Mouse (Mus musculus) thymus, postnatal 0 days (tissue): ENCODE measurements around the gene Ckb. TPM values are rescaled to one million over a fixed set of nuclear protein-coding genes. Genes with fewer than 3 reads are reported as not detected.

Source experiments
- DNase-seq: peaks from one replicate; pipeline ENCODE4 v3.0.0-alpha.2; 2015; ENCODE audit warnings: low spot score
- polyA plus RNA-seq: library from polyadenylated mRNA; unstranded; fragments of >200 nt; fragmentation: Nextera tagmentation; extraction: Ambion mirVana; gene quantifications from 2 replicates; pipeline ENCODE4 v1.2.1, GENCODE M21; 2015

Ckb gene
- polyA plus RNA-seq, 1 experiment from 2014 or later = 137 TPM

GRCm38 (mm10) chr12:111693341-111694270 lies 21.5 kb upstream of the Ckb start:
- peak; percentile 62 for DNase-seq

- peak; percentile 35 for DNase-seq
Observed at GRCm38 (mm10) chr12:111692899-111693298, 20.8 kb upstream of the Ckb start.

DNA sequence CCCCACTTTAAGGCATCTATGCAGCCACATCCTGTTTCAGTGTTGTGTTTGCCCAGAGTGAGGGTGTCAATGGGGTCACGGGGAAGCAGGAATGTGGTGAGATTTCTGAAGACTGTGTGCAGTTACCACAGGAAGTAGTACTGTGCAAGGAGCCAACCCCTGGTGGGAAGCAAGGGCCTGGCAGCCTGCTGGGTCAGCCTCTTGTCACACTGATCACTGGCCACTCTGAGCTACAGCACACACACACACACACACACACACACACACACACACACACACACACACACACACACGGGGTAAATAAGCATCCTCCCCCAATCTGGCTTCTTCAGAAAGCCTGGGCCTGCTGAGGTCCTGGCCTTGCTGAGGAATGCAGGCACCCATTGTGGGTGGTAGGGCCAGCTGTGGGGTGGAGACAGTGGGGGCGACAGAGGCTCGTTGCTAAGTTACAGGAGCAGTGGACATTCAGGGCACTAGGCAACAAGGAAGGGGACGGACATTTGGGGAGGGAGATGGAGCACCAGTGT lies 19.3 kb upstream of the Ckb start:
- peak; percentile 85 for DNase-seq

DNA sequence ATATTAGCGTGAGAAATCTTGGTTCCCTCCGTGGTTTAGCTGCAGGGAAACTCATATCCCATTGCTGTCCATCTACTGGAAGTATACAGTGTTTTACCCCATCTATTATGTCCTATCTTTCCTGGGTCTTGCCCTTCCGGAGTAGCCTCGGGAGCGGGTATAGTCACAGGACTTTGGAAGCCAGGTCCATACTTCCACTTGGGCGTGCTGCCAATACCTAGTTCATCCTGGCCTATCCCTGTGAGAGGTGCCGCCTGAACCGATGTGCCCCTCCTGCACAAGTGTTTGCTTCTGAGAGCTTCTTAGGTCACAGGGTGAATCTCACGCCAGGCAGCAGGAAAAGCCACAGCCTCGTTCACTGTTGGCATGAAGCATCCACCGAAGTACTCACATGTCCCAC lies 17.3 kb upstream of the Ckb start:
- DNase-seq = no peak

DNA sequence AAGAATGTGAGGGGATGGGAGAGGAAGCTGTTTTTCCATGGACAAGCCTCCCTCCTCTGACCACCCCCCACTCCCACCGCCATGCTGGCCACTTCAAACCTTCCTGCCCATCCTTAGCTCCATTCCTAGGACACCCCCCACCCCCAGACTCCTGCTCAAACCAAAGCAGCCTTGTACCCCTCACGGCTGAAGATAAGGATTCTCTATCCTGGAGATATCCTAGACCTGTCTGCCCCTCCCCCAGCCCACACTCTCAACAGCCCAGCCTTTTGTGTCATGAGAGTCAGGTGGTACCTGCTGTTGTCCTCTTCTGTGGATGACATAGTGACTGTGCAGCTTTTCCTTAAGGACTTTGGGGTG lies 15.9 kb upstream of the Ckb start:
- DNase-seq = no peak

GRCm38 (mm10) chr12:111687350-111688068 lies 15.4 kb upstream of the Ckb start:
- no peak for DNase-seq

DNA sequence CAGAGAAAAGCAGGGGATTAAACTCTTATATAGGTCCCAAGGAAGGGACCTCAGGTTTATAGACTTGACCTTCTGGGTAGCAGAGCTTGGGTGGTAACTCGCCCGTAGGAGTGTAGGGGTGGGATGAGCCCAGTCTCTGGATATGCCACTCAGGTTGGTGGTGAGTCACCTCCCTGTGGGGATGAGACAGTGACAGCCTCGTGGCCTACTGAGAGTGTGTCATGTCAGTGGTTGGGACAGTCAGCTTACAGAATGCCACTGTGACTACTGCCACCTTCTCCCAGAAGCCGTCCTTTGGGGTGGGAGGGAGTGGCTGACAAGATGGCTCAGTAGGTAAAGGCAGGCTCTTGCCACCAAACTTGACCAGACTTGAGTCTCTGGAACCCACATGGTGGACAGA lies 14.3 kb upstream of the Ckb start:
- no peak for DNase-seq

GRCm38 (mm10) chr12:111682806-111683205 lies 10.7 kb upstream of the Ckb start:
- no peak for DNase-seq

DNA sequence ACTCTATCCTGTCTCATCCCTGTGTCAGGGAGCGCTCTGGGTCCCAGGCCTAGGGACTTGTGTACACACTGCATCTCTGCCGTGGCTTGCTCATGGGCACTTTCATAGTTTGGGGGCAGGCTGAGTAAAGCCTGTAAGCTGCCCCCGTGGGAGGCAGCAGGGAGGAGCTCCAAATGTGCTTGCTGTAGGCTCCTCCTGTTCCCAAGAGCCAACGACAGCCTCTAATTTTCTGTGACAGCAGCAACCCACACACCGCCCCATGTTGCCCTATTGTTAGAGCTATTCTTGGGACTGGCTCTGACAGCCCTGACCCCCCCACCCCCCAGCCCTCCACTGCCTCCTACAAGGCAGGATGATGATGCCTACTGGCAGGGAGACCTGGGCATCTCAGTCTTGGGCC lies 9.9 kb upstream of the Ckb start:
- no peak for DNase-seq

DNA sequence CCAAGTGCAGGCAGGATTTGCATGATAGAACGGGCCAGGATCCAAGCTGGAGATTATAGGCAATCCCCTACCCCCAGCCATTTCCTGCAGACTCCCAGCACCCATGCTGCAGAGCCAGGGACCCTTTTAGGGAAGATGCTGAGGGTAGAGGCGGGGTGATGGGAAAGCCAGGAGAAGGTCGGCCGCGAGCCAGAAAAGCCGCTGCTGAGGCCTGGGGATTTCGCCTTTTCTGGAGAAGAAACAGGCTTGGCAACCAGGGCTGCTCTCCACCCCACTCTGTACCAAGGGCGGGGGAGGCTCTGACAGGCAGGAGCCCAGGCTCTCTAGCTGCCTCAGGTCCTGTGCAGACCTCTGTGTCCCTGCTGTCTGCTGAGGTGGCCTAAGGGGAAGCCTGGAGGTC lies 9.2 kb upstream of the Ckb start:
- no peak for DNase-seq

- DNase-seq = no peak
Observed at GRCm38 (mm10) chr12:111680661-111681060, 8.5 kb upstream of the Ckb start.

DNA sequence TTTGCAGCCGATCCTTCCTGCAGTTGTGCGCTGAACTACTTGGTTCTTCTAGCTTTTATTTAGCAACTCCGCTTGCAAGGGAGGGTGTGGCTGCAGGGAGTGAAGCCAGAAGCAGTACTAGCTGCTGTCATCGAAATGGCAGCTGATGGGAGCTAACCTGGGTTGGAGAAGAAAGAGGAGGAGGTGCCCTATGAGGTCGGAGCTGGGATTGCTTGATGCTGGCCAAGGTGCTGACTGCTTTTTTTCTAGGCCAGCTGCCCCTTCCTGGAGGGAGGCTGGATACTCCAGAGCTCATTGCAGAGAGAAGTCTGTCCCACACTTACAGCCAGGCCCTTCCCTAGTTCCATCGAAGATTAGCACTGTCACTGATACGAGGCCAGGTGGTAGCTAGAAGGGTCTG lies 6.9 kb upstream of the Ckb start:
- DNase-seq = no peak

DNA sequence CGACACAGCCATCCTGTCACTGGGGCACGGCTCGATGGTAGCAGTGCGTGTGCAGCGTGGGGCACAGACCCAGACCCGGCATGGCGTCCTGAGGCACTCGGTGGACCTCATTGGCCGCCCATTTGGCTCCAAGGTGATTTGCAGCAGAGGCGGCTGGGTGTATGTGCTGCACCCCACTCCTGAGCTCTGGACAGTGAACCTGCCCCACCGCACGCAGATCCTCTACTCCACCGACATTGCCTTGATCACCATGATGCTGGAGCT lies 6.5 kb upstream of the Ckb start:
- DNase-seq = no peak

DNA sequence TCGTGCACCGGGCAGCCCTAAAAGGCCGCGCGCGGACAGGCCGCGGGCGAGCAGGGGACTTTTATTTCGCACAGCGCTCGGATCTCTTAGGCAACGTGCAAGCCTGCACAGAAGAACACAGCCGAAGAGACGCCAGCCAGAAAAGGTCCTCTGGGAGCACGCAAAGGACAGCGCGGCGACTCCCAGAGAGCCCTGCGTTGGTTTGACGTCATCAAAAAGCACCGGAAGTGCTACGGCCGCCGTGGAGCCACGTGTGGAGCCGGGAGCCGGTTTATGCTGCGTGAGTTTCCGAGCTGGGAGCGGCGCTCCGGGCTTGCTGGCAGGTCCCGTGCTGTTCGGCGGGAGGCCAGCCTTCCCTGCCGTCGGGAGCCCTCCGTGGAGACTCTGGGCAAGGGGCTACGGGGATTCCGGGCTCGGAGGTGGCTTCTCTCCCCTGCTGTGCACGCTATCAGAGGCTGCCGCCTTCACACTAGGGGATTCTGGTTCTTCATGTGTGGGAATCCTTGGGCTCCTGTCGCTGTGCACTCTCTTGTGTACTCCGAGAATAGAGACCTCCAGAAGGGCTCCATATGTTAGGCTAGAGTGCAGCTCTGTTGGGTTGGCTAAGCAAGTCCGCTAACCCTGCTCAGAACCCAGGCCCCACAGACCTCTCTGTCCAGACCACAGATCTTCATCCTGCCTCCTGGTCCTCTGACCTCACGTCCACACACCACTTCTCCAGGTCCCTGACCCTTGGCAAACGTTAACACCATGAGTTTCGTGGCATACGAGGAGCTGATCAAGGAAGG lies 5.9 kb upstream of the Ckb start, which contains the start of gene Trmt61a:
Trmt61a (plus strand) TSS at position 224 of the 788 bp plus-strand sequence.
- peak; percentile 93 for DNase-seq

DNA sequence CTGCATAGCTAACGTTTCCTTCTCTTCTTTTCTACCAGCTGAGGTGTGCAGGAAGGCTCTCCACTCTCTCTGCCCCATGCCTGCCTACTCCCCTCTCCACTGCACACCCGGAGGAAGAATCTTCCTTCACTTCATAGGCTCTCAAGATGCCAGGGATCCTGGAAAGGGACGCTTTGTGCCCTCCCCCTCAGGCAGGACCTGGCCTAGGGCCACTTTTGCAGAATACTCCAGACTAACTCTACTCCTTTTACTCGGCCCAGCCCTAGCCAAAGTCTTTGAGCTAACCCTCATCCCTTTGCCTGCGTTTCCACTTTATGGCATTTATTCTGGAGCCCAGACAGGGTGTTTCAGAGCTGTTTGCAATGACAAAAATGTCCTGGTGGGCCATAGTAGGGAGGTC lies 5.3 kb upstream of the Ckb start:
- no peak for DNase-seq

DNA sequence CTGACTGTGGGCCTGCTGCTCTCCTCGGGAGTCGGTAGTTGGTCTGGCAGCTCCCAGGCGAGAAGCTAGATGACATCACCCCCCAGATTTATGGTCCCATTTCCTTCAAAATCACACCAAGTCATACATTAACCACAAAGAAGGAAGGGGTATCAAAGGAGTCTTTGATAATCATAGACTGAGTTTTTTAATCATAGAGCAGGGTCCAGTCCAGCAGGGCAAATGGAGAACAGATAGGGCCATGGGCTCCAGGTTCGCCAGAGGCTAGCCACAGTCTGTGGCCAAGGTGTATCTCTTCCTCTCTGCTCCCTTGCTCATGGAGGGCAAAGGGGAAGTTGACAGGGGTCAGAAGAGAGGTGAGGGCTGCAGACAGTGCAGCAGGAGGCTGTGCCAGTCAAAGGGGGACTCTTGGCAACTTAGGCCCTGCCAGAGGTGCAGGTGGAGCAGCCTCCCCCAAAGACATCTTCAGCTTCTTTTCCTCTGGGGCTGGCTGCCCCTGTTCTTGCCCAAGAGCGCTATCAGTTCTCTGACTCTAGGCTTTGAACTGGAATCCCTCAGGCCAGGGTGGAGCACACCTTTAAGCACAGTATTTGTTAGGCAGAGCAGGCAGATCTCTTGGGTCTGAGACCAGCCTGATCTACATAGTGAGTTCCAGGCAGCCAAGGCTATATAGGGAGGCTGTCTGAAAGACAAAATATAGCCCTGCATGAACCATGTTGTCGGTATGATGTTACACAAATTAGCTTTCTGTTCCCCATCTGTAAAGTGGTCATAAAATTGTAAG lies 3.9 kb upstream of the Ckb start:
- DNase-seq = no peak

GRCm38 (mm10) chr12:111674850-111675486 lies 2.8 kb upstream of the Ckb start:
- no peak for DNase-seq

DNA sequence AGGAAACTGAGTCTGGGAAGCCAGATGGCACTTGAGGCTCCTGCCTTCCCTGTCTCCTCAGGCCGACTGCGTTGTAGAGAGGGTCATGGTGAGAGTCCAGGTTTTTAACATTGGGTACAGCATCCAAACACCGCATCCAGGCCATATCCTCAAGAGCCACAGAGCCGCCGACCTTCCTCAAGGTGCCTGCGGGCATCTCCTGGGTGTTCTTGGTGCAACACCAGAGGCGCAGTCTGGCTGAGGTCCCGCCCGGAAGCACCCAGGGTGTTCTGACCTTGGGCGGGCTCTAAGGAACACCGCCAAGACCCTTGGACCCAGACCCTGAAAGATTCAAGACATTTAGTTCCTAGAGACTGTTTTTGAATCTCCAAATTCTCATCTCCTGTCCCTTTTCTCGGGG lies 443 bp upstream of the Ckb start:
- no peak for DNase-seq

DNA sequence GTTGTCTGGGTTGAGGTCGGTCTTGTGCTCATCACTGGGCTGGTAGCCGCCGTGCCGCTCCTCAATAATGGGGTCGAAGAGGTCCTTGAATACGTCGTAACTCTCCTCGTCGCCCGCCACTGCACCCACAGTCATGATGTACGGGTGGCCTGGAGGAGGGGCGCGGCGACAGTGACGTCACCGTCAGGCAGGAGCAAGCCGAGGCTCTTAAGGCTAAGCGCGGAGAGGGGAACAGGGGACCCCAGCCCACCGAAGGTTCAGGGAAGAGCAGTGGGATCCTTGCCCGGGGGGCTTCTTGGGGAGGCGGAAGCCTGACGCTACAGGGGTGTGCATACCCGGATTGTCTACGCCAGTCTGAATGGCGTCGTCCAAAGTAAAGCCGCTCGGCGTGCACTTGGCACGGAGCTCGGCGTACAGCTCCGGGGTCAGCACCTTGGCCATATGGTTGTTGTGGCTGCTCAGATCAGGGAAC lies 671 bp downstream of the Ckb start:
- DNase-seq = peak; percentile 62

GRCm38 (mm10) chr12:111670976-111671375 lies 1.2 kb downstream of the Ckb start:
- DNase-seq = peak; percentile 19
